Mouse (Mus musculus) heart, adult 9 months (tissue): ENCODE data around the gene Qars.

Source experiments
- DNase-seq, 2 experiments: peaks; one replicate each; pipeline ENCODE4 v3.0.0; 2022; ENCODE audit warnings: low spot score in 2 of 2

Gene Qars

DNA sequence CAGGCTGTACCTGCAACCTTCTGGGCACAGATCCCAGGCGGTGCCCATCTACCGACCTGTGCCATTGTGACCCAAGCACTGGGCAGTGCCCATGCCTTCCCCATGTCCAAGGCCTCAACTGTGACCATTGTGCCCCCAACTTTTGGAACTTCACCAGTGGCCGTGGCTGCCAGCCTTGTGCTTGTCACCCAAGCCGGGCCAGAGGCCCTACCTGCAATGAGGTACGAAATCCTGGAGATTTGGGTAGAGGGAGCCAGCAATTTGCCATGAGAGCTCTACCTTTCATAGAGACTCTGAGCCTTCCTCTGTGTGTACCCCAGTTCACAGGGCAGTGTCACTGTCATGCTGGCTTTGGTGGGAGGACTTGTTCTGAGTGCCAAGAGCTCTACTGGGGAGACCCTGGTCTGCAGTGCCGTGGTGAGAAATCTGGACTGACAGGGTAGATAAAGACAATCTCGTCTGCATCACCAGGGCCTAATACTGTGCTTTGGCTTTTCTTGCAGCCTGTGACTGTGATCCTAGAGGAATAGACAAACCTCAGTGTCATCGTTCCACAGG lies 20.5 kb upstream of the Qars start:
- DNase-seq: no peak

DNA sequence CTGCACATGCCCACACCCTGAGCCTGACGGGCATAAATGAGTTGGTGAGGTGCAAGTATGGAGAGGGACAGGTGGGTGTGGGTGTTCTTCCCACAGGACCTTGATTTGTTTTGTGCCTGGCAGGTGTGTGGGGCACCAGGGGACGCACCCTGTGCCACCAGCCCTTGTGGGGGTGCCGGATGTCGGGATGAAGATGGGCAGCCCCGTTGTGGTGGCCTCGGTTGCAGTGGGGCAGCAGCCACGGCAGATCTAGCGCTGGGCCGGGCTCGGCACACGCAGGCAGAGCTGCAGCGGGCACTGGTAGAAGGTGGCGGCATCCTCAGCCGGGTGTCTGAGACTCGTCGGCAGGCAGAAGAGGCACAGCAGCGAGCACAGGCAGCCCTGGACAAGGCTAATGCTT lies 19.1 kb upstream of the Qars start:
- no peak for DNase-seq

DNA sequence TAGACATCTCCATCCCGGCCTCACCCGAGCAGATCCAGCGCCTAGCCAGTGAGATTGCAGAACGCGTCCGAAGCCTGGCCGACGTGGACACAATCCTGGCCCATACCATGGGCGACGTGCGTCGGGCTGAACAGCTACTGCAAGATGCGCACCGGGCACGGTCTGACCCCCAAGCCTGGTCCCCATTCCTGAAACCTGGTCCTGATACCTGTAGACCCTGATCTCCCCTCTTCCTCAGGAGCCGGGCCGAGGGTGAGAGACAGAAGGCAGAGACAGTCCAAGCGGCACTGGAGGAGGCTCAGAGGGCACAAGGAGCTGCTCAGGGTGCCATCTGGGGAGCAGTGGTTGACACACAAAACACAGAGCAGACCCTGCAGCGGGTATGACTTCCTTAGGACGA lies 18.3 kb upstream of the Qars start:
- no peak for DNase-seq

DNA sequence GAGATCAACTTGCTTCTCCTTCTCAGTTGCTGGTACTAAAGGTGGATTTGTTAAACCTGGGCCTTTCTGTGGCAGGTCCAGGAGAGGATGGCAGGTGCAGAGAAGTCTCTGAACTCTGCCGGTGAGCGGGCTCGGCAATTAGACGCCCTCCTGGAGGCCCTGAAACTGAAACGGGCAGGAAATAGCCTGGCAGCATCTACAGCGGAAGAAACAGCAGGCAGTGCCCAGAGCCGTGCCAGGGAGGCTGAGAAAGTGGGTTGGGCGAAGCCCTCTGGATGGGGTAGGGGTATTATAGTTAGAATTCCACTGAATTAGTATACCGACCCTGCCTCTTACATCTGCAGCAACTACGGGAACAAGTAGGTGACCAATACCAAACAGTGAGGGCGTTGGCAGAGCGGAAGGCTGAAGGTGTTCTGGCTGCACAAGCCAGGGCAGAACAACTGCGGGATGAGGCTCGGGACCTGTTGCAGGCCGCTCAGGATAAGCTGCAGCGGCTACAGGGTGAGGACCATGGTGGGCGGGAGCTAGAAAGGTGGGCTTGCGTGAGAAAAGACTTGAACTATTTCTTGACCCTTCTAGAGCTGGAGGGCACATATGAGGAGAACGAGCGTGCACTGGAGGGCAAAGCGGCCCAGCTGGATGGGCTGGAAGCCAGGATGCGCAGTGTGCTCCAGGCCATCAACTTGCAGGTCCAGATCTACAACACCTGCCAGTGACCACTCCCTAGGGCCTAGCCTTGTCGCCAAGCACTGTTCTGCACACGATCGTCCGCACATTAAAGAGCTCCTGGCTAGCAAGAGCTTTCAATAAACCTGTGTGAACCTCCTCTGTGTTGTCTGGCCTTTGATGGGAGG lies 17.6 kb upstream of the Qars start:
- peak in 1 of 2 experiments; percentile 41 for DNase-seq

DNA sequence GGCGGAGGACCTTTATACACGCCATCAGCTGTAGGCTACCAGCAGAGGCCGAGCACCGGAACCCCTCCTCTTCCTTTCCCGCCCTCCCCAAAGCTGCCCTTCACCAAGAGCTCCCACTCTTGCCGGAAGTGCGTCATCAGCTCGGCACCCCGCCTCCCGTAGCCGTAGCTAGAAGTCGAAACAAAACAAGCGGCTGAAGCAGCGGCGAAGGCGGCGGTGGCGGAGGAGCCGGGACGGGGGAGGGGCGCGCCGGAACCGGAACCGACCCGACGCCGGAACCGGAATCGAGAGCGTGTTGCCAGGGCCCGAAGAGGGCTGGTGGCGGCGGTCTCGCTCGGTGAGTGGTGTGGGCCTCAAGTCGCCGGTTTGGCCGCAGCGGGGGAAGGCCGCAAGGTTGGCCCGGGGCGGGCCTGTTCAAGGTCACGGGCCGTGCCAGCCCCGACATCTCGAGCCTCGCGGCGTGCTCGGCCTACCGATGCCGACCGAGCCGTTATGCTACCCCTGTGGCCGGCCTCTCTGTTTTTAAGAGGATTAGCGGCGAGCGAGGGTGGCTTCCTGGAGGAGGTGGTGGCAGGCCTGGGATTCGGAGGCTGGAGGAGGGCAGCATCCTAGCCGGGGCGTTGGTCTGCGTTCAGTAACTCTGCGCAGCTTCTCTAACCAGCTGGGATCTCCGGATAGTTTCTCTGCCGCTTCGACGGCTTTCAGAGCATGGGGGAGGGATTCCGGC lies 16.8 kb upstream of the Qars start, which contains the start of gene Usp19:
Gene Usp19 (plus strand): TSS at position 44 of the 727 bp plus-strand sequence.
- DNase-seq: peak; percentile 95 to 96

DNA sequence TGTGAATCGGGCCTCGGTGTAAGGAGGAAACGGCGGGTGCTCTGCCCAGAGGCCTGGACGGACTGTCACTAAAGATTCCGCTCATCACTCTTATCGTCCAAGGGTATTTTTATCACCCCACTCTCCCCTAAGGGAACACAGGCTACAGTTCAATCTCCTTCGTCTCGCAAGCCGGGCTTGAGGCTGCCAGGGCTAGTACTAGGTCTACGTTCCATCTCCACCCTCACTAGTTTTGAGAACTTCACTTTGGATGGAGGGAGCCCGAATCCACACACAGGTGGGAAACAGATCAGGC lies 16.3 kb upstream of the Qars start:
- DNase-seq: no peak

DNA sequence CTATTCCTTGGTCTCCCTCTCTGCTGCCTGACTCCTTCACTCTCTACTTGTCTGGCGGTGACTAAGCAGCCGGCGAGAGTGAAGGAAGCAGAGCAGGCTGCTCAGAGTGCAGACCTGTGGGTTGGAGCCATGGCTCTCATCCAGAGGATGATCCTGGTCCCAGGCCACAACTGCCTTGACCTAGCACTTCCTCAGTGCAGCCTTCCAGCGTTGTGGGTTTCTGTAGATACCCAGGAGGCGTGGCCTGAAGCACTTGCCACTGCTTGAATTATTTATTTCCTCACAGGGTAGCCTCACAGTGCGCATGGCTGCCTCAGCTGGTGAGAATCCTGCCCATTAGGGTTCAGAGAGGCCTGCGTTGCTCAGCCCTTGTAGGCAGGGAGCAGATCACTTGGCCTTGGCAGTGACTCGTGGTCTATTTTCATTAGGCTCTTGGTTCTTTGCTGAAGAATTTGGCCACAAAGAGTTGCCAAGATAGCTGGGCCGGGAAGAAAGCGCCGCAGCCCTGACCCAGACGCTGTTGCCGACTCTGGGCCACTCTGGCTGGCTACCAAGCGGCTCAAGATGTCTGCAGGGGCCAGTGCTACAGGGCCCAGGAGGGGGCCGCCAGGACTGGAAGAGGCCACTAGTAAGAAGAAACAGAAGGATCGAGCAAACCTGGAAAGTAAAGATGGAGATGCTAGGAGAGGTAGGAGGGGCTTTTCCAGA lies 15.3 kb upstream of the Qars start:
- DNase-seq: peak in 1 of 2 experiments; percentile 26

DNA sequence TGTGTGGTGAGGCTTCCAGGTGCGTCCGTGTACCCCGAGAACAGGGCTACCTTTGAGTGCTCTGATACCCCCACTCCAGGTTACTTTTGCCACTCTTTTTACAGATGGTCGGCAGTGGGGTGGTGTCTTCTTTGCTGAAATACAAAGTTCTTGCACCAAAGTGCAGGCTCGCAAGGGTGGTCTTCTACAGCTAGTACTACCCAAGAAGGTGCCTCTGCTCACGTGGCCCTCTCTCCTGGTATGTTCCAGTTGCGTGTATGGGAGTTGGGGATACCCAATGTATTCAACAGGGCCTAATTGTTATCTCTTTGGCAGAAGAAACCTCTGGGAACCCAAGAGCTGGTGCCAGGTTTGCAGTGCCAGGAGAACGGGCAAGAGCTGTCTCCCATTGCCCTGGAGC lies 14.3 kb upstream of the Qars start:
- DNase-seq: no peak

DNA sequence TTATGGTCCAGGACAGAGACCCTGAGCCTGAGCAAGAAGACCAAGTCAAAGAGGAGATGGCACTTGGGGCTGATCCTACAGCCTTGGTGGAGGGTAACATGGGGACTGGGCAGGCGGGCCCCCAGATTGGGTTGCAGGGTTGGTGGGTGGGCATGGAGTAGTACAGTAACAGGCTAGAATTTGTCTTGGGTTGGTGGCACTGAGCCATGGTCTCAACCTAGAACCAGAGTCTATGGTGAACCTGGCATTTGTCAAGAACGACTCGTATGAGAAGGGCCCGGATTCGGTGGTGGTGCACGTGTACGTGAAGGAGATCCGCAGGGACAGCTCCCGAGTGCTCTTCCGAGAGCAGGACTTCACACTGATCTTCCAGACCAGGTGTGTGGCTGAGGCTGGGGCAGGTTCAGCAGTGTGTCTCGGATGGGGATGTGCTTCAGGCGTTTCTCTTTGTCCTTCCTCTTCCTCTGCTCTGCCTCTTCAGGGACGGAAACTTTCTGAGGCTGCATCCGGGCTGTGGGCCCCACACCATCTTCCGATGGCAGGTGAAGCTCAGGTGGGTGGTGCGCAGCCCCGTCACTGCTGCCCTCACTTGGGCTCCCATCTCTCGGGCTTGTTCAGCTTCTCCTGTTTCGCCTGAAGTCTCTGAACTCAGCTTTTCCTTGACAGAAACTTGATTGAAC lies 13.2 kb upstream of the Qars start:
- DNase-seq: no peak

DNA sequence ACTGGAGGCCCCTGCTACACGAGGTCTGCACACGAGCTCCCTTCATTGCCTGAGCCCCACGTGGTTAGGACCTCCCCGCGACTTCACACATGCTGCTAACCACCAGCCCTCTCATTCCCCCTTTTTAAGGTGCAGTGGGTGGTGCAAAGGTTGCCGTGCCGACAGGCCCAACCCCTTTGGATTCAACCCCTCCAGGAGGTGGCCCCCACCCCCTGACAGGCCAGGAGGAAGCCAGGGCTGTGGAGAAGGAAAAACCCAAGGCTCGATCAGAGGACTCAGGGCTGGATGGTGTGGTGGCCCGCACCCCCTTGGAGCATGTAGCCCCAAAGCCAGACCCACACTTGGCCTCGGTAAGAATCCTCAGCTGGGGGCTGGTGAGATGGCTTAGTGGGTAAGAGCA lies 12.6 kb upstream of the Qars start:
- DNase-seq: no peak

DNA sequence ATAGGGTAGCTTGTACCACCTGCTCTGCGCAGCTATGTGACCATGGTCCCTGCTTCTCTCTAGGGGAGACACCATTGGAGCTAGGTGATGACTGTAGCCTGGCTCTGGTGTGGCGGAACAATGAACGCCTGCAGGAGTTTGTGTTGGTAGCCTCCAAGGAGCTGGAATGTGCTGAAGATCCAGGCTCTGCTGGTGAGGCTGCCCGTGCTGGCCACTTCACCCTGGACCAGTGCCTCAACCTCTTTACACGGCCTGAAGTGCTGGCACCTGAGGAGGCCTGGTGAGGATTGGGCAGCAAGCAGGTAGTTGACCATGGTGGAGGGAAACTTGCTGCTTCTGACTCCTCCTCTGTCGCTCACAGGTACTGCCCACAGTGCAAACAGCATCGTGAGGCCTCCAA lies 8.3 kb upstream of the Qars start:
- DNase-seq: no peak

DNA sequence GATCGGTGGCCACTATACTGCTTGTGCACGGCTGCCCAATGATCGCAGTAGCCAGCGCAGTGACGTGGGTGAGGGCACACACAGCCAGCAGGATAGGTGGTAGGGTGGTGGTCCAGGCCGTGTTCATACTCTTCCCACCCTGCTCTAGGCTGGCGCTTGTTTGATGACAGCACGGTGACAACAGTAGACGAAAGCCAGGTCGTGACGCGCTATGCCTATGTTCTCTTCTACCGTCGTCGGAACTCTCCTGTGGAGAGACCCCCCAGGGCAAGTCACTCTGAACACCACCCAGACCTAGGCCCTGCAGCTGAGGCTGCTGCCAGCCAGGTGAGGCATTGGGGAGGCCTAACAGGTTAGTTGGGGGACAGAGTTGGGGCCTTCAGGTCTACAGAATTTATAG lies 7.6 kb upstream of the Qars start:
- no peak for DNase-seq

DNA sequence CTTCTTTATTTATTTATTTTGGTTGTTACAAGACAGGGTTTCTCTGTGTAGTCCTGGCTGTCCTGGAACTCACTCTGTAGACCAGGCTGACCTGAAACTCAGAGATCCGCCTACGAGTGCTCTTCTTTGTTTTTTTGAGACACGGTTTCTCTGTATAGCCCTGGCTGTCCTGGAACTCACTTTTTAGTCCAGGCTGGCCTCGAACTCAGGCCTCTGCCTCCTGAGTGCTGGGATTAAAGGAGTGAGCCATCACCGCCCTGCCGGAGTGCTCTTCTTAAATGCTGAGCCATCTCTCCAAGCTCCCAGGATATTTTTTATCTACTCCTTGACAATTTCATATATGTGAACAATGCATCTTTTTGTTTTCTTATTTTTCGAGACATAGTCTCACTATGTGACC lies 605 bp upstream of the Qars start:
- no peak for DNase-seq

DNA sequence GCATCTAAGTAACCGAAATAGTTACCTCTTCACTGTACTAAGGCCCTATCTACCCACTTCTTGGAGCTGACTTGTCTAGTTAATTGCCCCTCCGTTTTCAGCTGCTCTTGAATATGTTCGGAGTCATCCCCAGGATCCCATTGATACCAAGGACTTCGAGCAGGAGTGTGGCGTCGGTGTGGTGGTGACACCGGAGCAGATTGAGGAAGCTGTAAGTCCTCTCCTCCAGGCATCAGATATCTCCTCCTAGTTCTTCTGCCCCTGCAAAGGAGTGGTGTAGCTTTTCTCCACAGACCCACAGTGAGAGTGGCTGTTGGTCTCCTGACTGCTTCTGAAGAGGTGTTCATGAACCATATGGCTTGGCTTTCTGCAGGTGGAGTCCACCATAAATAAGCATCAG lies 1.3 kb downstream of the Qars start:
- no peak for DNase-seq

DNA sequence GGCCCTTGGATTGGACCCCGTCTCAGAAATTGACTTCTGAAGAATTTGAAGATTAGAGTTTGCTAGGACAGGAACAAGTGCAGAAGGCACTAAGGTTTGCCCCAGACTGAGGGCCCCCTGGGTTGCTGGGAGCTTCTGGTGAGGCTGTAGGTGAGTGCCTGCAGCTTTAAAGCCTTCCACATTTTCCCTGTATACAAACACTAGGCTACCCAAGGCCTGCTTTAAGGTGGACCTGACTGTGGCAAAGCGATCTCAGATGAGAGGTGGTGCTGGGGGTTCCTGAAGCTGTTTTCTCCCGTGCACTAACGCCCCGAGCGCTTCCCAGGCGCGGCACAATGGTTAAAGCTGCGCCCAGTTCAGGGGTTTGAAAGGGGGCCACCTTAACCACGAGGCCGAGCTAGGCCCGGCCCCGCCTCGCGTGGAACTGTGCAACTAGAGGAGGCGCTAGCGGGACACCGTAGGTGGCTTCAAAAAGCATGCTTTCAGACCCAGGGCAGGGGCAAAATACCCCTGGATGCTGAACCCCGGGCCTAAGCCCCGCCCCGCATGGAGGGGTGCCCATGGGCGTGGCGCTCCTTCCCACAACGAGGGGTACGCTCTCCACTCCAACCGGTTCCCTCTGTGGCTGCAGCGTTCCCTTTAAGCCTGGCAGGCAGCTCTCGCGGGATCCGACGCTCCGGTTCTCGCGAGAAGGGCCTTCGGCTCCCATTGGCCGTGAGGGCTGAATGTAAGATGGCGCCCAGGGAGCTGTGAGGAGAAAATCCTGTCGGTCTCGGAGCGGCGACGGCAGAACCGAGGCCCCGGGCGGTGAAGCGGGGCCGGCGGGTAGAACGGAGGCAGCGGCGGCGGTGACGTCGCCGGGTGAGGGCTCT lies 9.1 kb downstream of the Qars start, which contains the start of gene Qrich1:
Gene Qrich1 (plus strand): TSS at position 427 of the 872 bp plus-strand sequence.
- DNase-seq: peak; percentile 95 to 97

DNA sequence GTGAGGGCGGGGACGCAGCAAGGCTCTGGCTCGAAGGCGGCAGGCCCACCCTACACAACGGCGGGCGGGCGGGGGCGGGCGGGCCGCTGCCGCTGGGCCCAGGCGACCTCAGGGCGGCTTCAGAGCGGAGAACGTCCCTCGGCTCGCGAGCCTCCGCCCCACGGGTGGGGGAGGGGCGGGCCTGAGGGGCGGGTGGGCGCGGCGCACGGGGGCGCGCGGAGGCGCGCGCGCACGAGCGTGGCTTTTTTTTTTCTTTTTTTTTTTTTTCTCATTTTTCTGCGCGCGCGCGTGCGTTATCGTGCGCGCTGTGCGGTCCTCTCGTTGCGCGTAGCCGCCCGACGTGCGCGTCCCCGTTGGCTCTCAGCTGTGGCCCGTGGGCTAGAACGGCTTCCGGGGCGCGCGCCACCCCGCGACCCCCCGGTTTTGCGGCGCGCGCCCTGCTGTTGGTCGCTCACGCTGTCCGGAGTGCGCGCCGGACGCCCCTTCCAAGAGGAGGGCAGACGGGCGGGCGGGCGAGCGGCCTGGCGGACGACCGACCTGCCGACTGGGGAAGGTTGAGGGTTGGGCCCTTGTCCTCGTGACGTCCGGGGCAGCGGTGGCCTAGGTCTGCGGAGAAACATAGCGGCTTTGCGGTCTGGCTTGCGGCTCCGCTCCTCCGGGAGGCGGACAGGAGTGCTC lies 9.9 kb downstream of the Qars start:
- peak; percentile 75 for DNase-seq

DNA sequence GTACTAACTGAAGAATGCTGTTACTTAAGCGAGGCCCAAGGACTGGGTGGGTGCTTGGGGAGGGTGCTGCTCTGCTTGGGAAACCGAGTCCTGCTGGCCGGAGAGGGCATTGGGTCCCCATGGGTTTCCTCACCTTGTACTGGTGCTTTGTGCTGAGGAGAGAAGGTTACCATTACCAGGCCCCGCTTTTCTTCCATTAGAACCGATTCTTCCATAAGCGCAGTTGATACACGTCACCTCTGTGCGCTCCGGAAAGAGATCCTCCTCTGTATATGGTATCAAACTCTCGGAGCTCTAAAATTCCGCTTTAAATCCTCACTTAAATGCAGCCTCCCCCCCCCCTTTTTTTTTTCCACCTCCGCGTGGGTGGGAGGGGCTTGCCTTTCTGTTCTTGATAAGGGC lies 10.4 kb downstream of the Qars start:
- DNase-seq: no peak

DNA sequence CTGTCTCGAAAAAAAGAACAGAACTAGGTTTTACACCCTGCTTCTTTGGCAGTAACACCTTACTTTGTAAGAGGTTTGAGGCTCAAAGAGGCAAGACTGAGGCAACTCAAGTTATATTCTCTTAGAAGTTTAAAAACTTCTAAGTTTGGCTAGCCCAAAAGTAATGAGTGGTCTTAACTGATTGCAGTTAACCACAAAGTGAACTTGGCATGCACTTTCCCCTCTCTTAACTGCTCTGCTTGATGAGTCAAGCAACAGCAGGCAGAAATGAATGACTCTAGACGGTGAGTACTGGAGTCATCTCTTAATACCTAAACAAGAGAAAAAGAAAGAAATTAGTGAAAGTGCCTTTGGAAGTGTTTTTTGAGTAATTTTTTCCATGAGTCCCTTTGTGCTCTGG lies 14.1 kb downstream of the Qars start:
- no peak for DNase-seq

DNA sequence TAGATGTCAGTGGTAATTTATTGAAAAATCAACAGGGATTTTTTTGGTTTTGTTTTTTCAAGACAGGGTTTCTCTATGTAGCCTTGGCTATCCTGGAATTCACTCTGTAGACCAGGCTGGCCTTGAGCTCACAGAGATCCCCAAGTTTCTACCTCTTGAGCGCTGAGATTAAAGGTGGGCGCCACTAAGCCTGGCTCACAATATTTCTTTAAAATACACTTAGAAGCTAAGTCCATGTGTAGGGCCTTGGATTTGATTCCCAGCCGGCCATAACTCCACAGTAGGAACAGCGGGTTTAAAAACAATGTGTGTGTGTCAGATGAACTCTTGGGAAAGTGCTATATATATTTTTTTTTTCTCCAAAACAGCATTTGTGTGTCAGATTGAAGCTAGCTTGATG lies 15.8 kb downstream of the Qars start:
- no peak for DNase-seq

DNA sequence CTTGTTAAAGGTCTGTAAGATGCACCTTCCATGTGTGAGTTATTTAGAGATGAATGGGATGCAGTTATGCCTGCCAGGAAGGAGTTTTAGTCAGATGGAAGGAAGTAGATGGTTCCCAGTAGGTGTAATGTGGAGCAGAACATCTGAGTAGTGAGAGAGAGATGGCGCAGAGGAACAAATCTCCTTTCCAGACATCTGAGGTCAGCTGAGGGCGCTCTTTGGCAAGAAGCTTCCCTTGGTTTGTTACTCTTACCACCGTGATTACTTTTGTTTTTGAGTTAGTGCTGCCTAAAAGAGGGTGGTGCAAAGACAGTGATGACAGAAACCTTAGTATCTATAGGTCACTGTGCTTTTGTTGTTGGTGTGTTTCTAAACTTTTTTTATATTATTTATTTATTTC lies 17.9 kb downstream of the Qars start:
- no peak for DNase-seq
